Mouse (Mus musculus): ENCODE results near the gene Psip1. TPM values are rescaled to one million over a fixed set of nuclear protein-coding genes. Genes with fewer than 3 reads are reported as not detected.

The Psip1 gene
- polyA plus RNA-seq, 1 experiment from 2014 or later, result 120 TPM

GRCm38 (mm10) chr4:83423641-83424040 lies 62.6 kb downstream of the Psip1 start:
- peaks cover 4% of the 10 kb centered on the region; the same call in 1 of the 2 replicates for H3K4me1 ChIP-seq (replicated peaks; ENCODE audit: control insufficient read depth, insufficient read depth, low read length)
- no peak overlapping the region for H3K4me3 ChIP-seq (ENCODE audit: low read depth, low read length)
- no peaks in the 10 kb centered on the region for H3K9me3 ChIP-seq (ENCODE audit: control insufficient read depth, low read length)
- no peak overlapping the region for H3K27ac ChIP-seq (ENCODE audit: low read depth, low read length)
- ATAC-seq (replicated peaks; ENCODE audit: low FRiP score) (no peak), DNase-seq (ENCODE audit: low spot score) (no peak)
- no peak overlapping the region for H3K4me2 ChIP-seq
- no peak overlapping the region for H3K9ac ChIP-seq (ENCODE audit: low read depth, low read length)
- no peaks in the 10 kb centered on the region for H3K27me3 ChIP-seq (replicated peaks; ENCODE audit: control insufficient read depth, insufficient read depth, low read length)
- peaks cover 34% of the 10 kb centered on the region for H3K36me3 ChIP-seq (ENCODE audit: control insufficient read depth, insufficient read depth, low read length)
- WGBS, result 92% methylated on average over 6 of the region's 6 CpGs

GRCm38 (mm10) chr4:83418781-83419180 lies 67.5 kb downstream of the Psip1 start:
- DNase-seq (ENCODE audit: low spot score) (no peak), ATAC-seq (replicated peaks; ENCODE audit: low FRiP score) (no peak)
- Histone ChIP-seq H3K27ac (ENCODE audit: low read depth, low read length) (no peak overlapping the region), H3K27me3 (replicated peaks; ENCODE audit: control insufficient read depth, insufficient read depth, low read length) (no peaks in the 10 kb centered on the region), H3K4me3 (ENCODE audit: low read depth, low read length) (peak overlapping the region; percentile 99), H3K36me3 (ENCODE audit: control insufficient read depth, insufficient read depth, low read length) (peaks cover 7% of the 10 kb centered on the region), H3K4me1 (replicated peaks; ENCODE audit: control insufficient read depth, insufficient read depth, low read length) (peaks cover 6% of the 10 kb centered on the region; the same call in 1 of the 2 replicates), H3K9me3 (ENCODE audit: control insufficient read depth, low read length) (no peaks in the 10 kb centered on the region), H3K9ac (ENCODE audit: low read depth, low read length) (peak overlapping the region; percentile 92; the same call in 1 of the 2 replicates), H3K4me2 (peak overlapping the region; percentile 87)
- WGBS, result 70% methylated on average over 2 of the region's 2 CpGs

DNA sequence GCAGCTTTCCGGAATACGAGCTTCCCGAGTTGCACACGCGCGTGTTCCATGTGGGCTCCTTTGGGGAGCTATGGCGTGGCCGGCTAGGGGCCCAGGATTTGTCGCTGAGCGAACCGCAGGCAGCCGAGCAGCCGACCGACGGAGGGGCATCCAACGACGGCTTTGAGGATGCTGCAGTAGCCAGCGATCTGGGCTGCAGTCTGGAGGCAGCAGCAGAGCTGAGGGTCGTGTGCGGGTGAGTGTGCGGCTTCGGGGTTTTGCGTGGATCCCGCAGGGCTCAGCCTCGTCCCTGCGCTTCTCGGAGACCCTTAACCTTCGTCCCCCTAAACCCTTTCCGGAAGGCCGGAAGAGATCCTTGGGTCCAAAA lies 68.5 kb downstream of the Psip1 start:
- H3K27me3 ChIP-seq (replicated peaks; ENCODE audit: control insufficient read depth, insufficient read depth, low read length), result no peaks in the 10 kb centered on the region
- H3K4me1 ChIP-seq (replicated peaks; ENCODE audit: control insufficient read depth, insufficient read depth, low read length), result peaks cover 6% of the 10 kb centered on the region; the same call in 1 of the 2 replicates
- peak overlapping the region; percentile 58; the same call in 1 of the 2 replicates for H3K27ac ChIP-seq (ENCODE audit: low read depth, low read length)
- H3K4me2 ChIP-seq, result peak overlapping the region; percentile 87
- H3K36me3 ChIP-seq (ENCODE audit: control insufficient read depth, insufficient read depth, low read length), result no peaks in the 10 kb centered on the region
- peak overlapping the region; percentile 92 for H3K9ac ChIP-seq (ENCODE audit: low read depth, low read length)
- H3K9me3 ChIP-seq (ENCODE audit: control insufficient read depth, low read length), result no peaks in the 10 kb centered on the region
- WGBS, result under 1% methylated on average over 30 of the region's 30 CpGs
- ATAC-seq (replicated peaks; ENCODE audit: low FRiP score), result peak; percentile 63; the same call in 1 of the 2 replicates
- no peak for DNase-seq (ENCODE audit: low spot score)
- peak overlapping the region; percentile 99 for H3K4me3 ChIP-seq (ENCODE audit: low read depth, low read length)

- no peaks in the 10 kb centered on the region for H3K9me3 ChIP-seq (ENCODE audit: control insufficient read depth, low read length)
- H3K9ac ChIP-seq (ENCODE audit: low read depth, low read length), result peak within 1 kb of the TSS; percentile 92
- H3K27me3 ChIP-seq (replicated peaks; ENCODE audit: control insufficient read depth, insufficient read depth, low read length), result no peaks in the 10 kb centered on the region
- DNase-seq (ENCODE audit: low spot score), result peak; percentile 94
- ATAC-seq (replicated peaks; ENCODE audit: low FRiP score), result peak; percentile 99
- peak within 1 kb of the TSS; percentile 58 for H3K27ac ChIP-seq (ENCODE audit: low read depth, low read length)
- H3K4me2 ChIP-seq, result peak within 1 kb of the TSS; percentile 87
- H3K36me3 ChIP-seq (ENCODE audit: control insufficient read depth, insufficient read depth, low read length), result no peaks in the 10 kb centered on the region
- H3K4me1 ChIP-seq (replicated peaks; ENCODE audit: control insufficient read depth, insufficient read depth, low read length), result peaks cover 6% of the 10 kb centered on the region; the same call in 1 of the 2 replicates
- H3K4me3 ChIP-seq (ENCODE audit: low read depth, low read length), result peak within 1 kb of the TSS; percentile 99
- 1% methylated on average over 41 of the region's 41 CpGs for WGBS
Measured at GRCm38 (mm10) chr4:83417160-83417819, 69.0 kb downstream of the Psip1 start, which contains the start of gene Snapc3. TSS of gene Snapc3 (plus strand) at chr4:83417724.

GRCm38 (mm10) chr4:83414241-83414824 lies 71.9 kb downstream of the Psip1 start:
- no peaks in the 10 kb centered on the region for H3K9me3 ChIP-seq (ENCODE audit: control insufficient read depth, low read length)
- H3K4me2 ChIP-seq, result no peak overlapping the region
- H3K36me3 ChIP-seq (ENCODE audit: control insufficient read depth, insufficient read depth, low read length), result no peaks in the 10 kb centered on the region
- H3K27ac ChIP-seq (ENCODE audit: low read depth, low read length), result no peak overlapping the region
- no peak overlapping the region for H3K9ac ChIP-seq (ENCODE audit: low read depth, low read length)
- WGBS, result 79% methylated on average over 5 of the region's 5 CpGs
- DNase-seq (ENCODE audit: low spot score) (no peak), ATAC-seq (replicated peaks; ENCODE audit: low FRiP score) (no peak)
- H3K4me3 ChIP-seq (ENCODE audit: low read depth, low read length), result no peak overlapping the region
- H3K27me3 ChIP-seq (replicated peaks; ENCODE audit: control insufficient read depth, insufficient read depth, low read length), result no peaks in the 10 kb centered on the region
- peaks cover 6% of the 10 kb centered on the region; the same call in 1 of the 2 replicates for H3K4me1 ChIP-seq (replicated peaks; ENCODE audit: control insufficient read depth, insufficient read depth, low read length)

GRCm38 (mm10) chr4:83412060-83412459 lies 74.2 kb downstream of the Psip1 start:
- H3K9ac ChIP-seq (ENCODE audit: low read depth, low read length), result no peak overlapping the region
- 49% methylated on average over 3 of the region's 3 CpGs for WGBS
- ATAC-seq (replicated peaks; ENCODE audit: low FRiP score) (peak; percentile 65), DNase-seq (ENCODE audit: low spot score) (no peak)
- no peak overlapping the region for H3K4me2 ChIP-seq
- H3K9me3 ChIP-seq (ENCODE audit: control insufficient read depth, low read length), result peaks cover 7% of the 10 kb centered on the region
- no peaks in the 10 kb centered on the region; the same call in 1 of the 2 replicates for H3K4me1 ChIP-seq (replicated peaks; ENCODE audit: control insufficient read depth, insufficient read depth, low read length)
- H3K27me3 ChIP-seq (replicated peaks; ENCODE audit: control insufficient read depth, insufficient read depth, low read length), result no peaks in the 10 kb centered on the region
- no peak overlapping the region for H3K4me3 ChIP-seq (ENCODE audit: low read depth, low read length)
- no peaks in the 10 kb centered on the region for H3K36me3 ChIP-seq (ENCODE audit: control insufficient read depth, insufficient read depth, low read length)
- H3K27ac ChIP-seq (ENCODE audit: low read depth, low read length), result no peak overlapping the region

DNA sequence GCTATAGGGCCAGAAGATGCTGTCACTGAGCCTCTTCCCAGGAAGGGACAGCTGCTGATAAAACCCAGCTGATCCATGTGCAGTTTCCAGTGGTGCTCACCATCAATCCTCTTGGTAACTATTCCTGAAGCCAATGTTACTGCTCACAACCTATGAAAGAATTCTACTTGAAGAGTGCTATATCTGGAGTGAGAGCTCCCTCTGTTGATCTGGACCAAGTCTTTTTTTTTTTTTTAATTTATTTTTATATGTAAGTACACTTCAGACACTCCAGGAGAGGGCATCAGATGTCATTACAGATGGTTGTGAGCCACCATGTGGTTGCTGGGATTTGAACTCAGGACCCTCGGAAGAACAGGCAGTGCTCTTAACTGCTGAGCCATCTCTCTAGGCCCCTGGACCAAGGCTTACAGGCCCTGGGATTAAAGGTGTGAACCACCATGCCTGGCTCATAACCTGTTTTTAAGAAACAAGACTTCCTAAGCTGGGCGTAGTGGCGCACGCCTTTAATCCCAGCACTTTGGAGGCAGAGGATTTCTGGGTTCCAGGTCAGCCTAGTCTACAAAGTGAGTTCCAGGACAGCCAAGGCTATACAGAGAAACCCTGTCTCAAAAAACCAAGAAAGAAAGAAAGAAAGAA lies 76.3 kb downstream of the Psip1 start:
- Histone ChIP-seq H3K4me3 (ENCODE audit: low read depth, low read length) (no peak overlapping the region), H3K27me3 (replicated peaks; ENCODE audit: control insufficient read depth, insufficient read depth, low read length) (no peaks in the 10 kb centered on the region), H3K36me3 (ENCODE audit: control insufficient read depth, insufficient read depth, low read length) (no peaks in the 10 kb centered on the region), H3K4me1 (replicated peaks; ENCODE audit: control insufficient read depth, insufficient read depth, low read length) (no peaks in the 10 kb centered on the region), H3K9me3 (ENCODE audit: control insufficient read depth, low read length) (peaks cover 7% of the 10 kb centered on the region), H3K27ac (ENCODE audit: low read depth, low read length) (no peak overlapping the region), H3K4me2 (no peak overlapping the region), H3K9ac (ENCODE audit: low read depth, low read length) (no peak overlapping the region)
- no peak for ATAC-seq (replicated peaks; ENCODE audit: low FRiP score)
- DNase-seq (ENCODE audit: low spot score), result no peak
- WGBS, result 95% methylated on average over 4 of the region's 4 CpGs

- Histone ChIP-seq H3K36me3 (ENCODE audit: control insufficient read depth, insufficient read depth, low read length) (no peaks in the 10 kb centered on the region), H3K4me1 (replicated peaks; ENCODE audit: control insufficient read depth, insufficient read depth, low read length) (no peaks in the 10 kb centered on the region), H3K27me3 (replicated peaks; ENCODE audit: control insufficient read depth, insufficient read depth, low read length) (no peaks in the 10 kb centered on the region), H3K4me3 (ENCODE audit: low read depth, low read length) (no peak overlapping the region), H3K27ac (ENCODE audit: low read depth, low read length) (no peak overlapping the region), H3K4me2 (no peak overlapping the region), H3K9ac (ENCODE audit: low read depth, low read length) (no peak overlapping the region), H3K9me3 (ENCODE audit: control insufficient read depth, low read length) (peaks cover 14% of the 10 kb centered on the region)
- DNase-seq (ENCODE audit: low spot score), result no peak
- no peak for ATAC-seq (replicated peaks; ENCODE audit: low FRiP score)
- WGBS, result 63% methylated on average over 6 of the region's 6 CpGs
Measured at GRCm38 (mm10) chr4:83407688-83408087, 78.6 kb downstream of the Psip1 start.
